Mouse (Mus musculus) intestine, embryonic 15.5 days (tissue): ENCODE measurements around the gene Lgr6. TPM values are rescaled to one million over a fixed set of nuclear protein-coding genes. Genes with fewer than 3 reads are reported as not detected.

ENCODE experiments used
- polyA plus RNA-seq: library from polyadenylated mRNA; unstranded; fragments of >200 nt; fragmentation: Nextera tagmentation; extraction: Ambion mirVana; gene quantifications from 2 replicates; pipeline ENCODE4 v1.2.1, GENCODE M21; 2015

Gene Lgr6
- polyA plus RNA-seq, 1 experiment from 2014 or later: 0.45 TPM

Other genes with a start within 250 kb of the Lgr6 start
- 18.0 and 19.3 TPM in 2 replicates for gene Ppp1r12b, start 149.3 kb downstream of the Lgr6 start, polyA plus RNA-seq
- 31.1 and 31.9 TPM in 2 replicates for gene Ube2t, start 142.7 kb downstream of the Lgr6 start, polyA plus RNA-seq
- 2.0 TPM in 2 replicates for gene Ptpn7, start 27.4 kb upstream of the Lgr6 start, polyA plus RNA-seq
- gene Arl8a, start 41.5 kb upstream of the Lgr6 start, polyA plus RNA-seq: 60.6 TPM in 2 replicates
- 0.47 and 0.73 TPM in 2 replicates for gene Gpr37l1, start 62.4 kb upstream of the Lgr6 start, polyA plus RNA-seq
- gene Elf3, start 153.3 kb upstream of the Lgr6 start, polyA plus RNA-seq: 209 and 213 TPM in 2 replicates
- gene Rnpep, start 178.8 kb upstream of the Lgr6 start, polyA plus RNA-seq: 155 and 158 TPM in 2 replicates
- 246 and 278 TPM in 2 replicates for gene Timm17a, start 208.5 kb upstream of the Lgr6 start, polyA plus RNA-seq
- gene Lmod1, start 219.5 kb upstream of the Lgr6 start, polyA plus RNA-seq: 11.1 and 11.2 TPM in 2 replicates